Mouse (Mus musculus): ENCODE data around the gene Gm20388. TPM values are rescaled to one million over a fixed set of nuclear protein-coding genes. Genes with fewer than 3 reads are reported as not detected.

Gm20388 gene
- polyA plus RNA-seq, 1 experiment from 2014 or later = 7.4 TPM

- Histone ChIP-seq H3K27me3 (no peaks in the 10 kb centered on the region), H3K27ac (no peak overlapping the region), H3K9me3 (replicated peaks) (no peaks in the 10 kb centered on the region), H3K4me3 (replicated peaks) (no peak overlapping the region), H3K9ac (no peak overlapping the region), H3K4me1 (peaks cover 11% of the 10 kb centered on the region), H3K4me2 (no peak overlapping the region), H3K36me3 (no peaks in the 10 kb centered on the region)
- WGBS = 61% methylated on average over 6 of the region's 6 CpGs
- ATAC-seq (replicated peaks; ENCODE audit: low FRiP score) = no peak
Observed at GRCm38 (mm10) chr8:121847987-121848386, 1937.3 kb downstream of the Gm20388 start.

- 58% methylated on average over 10 of the region's 10 CpGs for WGBS
- Histone ChIP-seq H3K36me3 (no peaks in the 10 kb centered on the region), H3K4me1 (peaks cover 11% of the 10 kb centered on the region), H3K4me3 (replicated peaks) (no peak overlapping the region), H3K9ac (no peak overlapping the region), H3K9me3 (replicated peaks) (no peaks in the 10 kb centered on the region), H3K4me2 (no peak overlapping the region), H3K27ac (no peak overlapping the region), H3K27me3 (no peaks in the 10 kb centered on the region)
- no peak for ATAC-seq (replicated peaks; ENCODE audit: low FRiP score)
Observed at GRCm38 (mm10) chr8:121848495-121848894, 1937.9 kb downstream of the Gm20388 start.

- Histone ChIP-seq H3K36me3 (no peaks in the 10 kb centered on the region), H3K4me1 (peaks cover 11% of the 10 kb centered on the region), H3K4me3 (replicated peaks) (no peak overlapping the region), H3K9me3 (replicated peaks) (no peaks in the 10 kb centered on the region), H3K27me3 (no peaks in the 10 kb centered on the region), H3K4me2 (no peak overlapping the region), H3K9ac (no peak overlapping the region), H3K27ac (no peak overlapping the region)
- no peak for ATAC-seq (replicated peaks; ENCODE audit: low FRiP score)
- WGBS = 73% methylated on average over 9 of the region's 9 CpGs
Observed at GRCm38 (mm10) chr8:121849303-121849702, 1938.7 kb downstream of the Gm20388 start.

GRCm38 (mm10) chr8:121850018-121850417 is 1939.4 kb downstream of the Gm20388 start:
- Histone ChIP-seq H3K9me3 (replicated peaks) (no peaks in the 10 kb centered on the region), H3K9ac (no peak overlapping the region), H3K4me3 (replicated peaks) (no peak overlapping the region), H3K4me1 (peaks cover 11% of the 10 kb centered on the region), H3K36me3 (no peaks in the 10 kb centered on the region), H3K4me2 (no peak overlapping the region), H3K27ac (no peak overlapping the region), H3K27me3 (no peaks in the 10 kb centered on the region)
- ATAC-seq (replicated peaks; ENCODE audit: low FRiP score) = no peak
- WGBS = 14% methylated on average over 6 of the region's 6 CpGs

- no peak for ATAC-seq (replicated peaks; ENCODE audit: low FRiP score)
- Histone ChIP-seq H3K9me3 (replicated peaks) (no peaks in the 10 kb centered on the region), H3K27ac (no peak overlapping the region), H3K4me2 (peak overlapping the region; percentile 66), H3K4me3 (replicated peaks) (peak overlapping the region; percentile 32), H3K9ac (peak overlapping the region; percentile 50), H3K4me1 (peaks cover 11% of the 10 kb centered on the region), H3K36me3 (no peaks in the 10 kb centered on the region), H3K27me3 (no peaks in the 10 kb centered on the region)
- WGBS = 45% methylated on average over 12 of the region's 12 CpGs
Observed at GRCm38 (mm10) chr8:121850436-121850820, 1939.8 kb downstream of the Gm20388 start.

- Histone ChIP-seq H3K27ac (no peak overlapping the region), H3K4me3 (replicated peaks) (peak overlapping the region; percentile 32), H3K27me3 (no peaks in the 10 kb centered on the region), H3K36me3 (no peaks in the 10 kb centered on the region), H3K4me1 (peaks cover 11% of the 10 kb centered on the region), H3K9ac (peak overlapping the region; percentile 50), H3K9me3 (replicated peaks) (no peaks in the 10 kb centered on the region), H3K4me2 (peak overlapping the region; percentile 66)
- peak; percentile 87 for ATAC-seq (replicated peaks; ENCODE audit: low FRiP score)
- 4% methylated on average over 24 of the region's 24 CpGs for WGBS
Observed at GRCm38 (mm10) chr8:121850821-121851470, 1940.3 kb downstream of the Gm20388 start.

- Histone ChIP-seq H3K9ac (no peak overlapping the region), H3K27ac (no peak overlapping the region), H3K9me3 (replicated peaks) (no peaks in the 10 kb centered on the region), H3K4me1 (peaks cover 11% of the 10 kb centered on the region), H3K4me2 (no peak overlapping the region), H3K36me3 (no peaks in the 10 kb centered on the region), H3K4me3 (replicated peaks) (no peak overlapping the region), H3K27me3 (no peaks in the 10 kb centered on the region)
- ATAC-seq (replicated peaks; ENCODE audit: low FRiP score) = no peak
- WGBS = 74% methylated on average over 7 of the region's 7 CpGs
Observed at GRCm38 (mm10) chr8:121851716-121852115, 1941.1 kb downstream of the Gm20388 start.

- Histone ChIP-seq H3K4me1 (peaks cover 18% of the 10 kb centered on the region), H3K9ac (no peak overlapping the region), H3K4me2 (no peak overlapping the region), H3K4me3 (replicated peaks) (no peak overlapping the region), H3K27me3 (no peaks in the 10 kb centered on the region), H3K27ac (no peak overlapping the region), H3K9me3 (replicated peaks) (no peaks in the 10 kb centered on the region), H3K36me3 (no peaks in the 10 kb centered on the region)
- no peak for ATAC-seq (replicated peaks; ENCODE audit: low FRiP score)
- 51% methylated on average over 7 of the region's 7 CpGs for WGBS
Observed at GRCm38 (mm10) chr8:121852464-121852863, 1941.8 kb downstream of the Gm20388 start.

GRCm38 (mm10) chr8:121853586-121853985 is 1942.9 kb downstream of the Gm20388 start:
- H3K36me3 ChIP-seq = no peaks in the 10 kb centered on the region
- 97% methylated on average over 2 of the region's 2 CpGs for WGBS
- H3K9ac ChIP-seq = no peak overlapping the region
- H3K4me1 ChIP-seq = peaks cover 20% of the 10 kb centered on the region
- H3K27ac ChIP-seq = no peak overlapping the region
- H3K4me2 ChIP-seq = no peak overlapping the region
- no peak for ATAC-seq (replicated peaks; ENCODE audit: low FRiP score)
- H3K4me3 ChIP-seq (replicated peaks) = no peak overlapping the region
- H3K9me3 ChIP-seq (replicated peaks) = no peaks in the 10 kb centered on the region
- H3K27me3 ChIP-seq = no peaks in the 10 kb centered on the region

- WGBS = 75% methylated on average over 14 of the region's 14 CpGs
Observed at GRCm38 (mm10) chr8:121856071-121856746, 1945.6 kb downstream of the Gm20388 start.

GRCm38 (mm10) chr8:121857331-121857730 is 1946.7 kb downstream of the Gm20388 start:
- H3K9me3 ChIP-seq (replicated peaks) = no peaks in the 10 kb centered on the region
- H3K4me1 ChIP-seq = peaks cover 9% of the 10 kb centered on the region
- no peaks in the 10 kb centered on the region for H3K27me3 ChIP-seq
- no peak overlapping the region for H3K9ac ChIP-seq
- H3K36me3 ChIP-seq = no peaks in the 10 kb centered on the region
- H3K4me3 ChIP-seq (replicated peaks) = no peak overlapping the region
- ATAC-seq (replicated peaks; ENCODE audit: low FRiP score) = 0 out of 2 replicates have a peak, but pooled peaks have one; percentile 15
- H3K4me2 ChIP-seq = no peak overlapping the region
- no peak overlapping the region for H3K27ac ChIP-seq
- 51% methylated on average over 9 of the region's 9 CpGs for whole genome bisulfite sequencing

More at GRCm38 (mm10) chr8:121856071-121856746, 1945.6 kb downstream of the Gm20388 start:
- H3K4me2 ChIP-seq = no peak overlapping the region
- H3K27ac ChIP-seq = no peak overlapping the region
- H3K9me3 ChIP-seq (replicated peaks) = no peaks in the 10 kb centered on the region
- ATAC-seq (replicated peaks; ENCODE audit: low FRiP score) = no peak
- no peaks in the 10 kb centered on the region for H3K27me3 ChIP-seq
- H3K9ac ChIP-seq = no peak overlapping the region
- H3K4me1 ChIP-seq = peaks cover 10% of the 10 kb centered on the region
- no peak overlapping the region for H3K4me3 ChIP-seq (replicated peaks)
- no peaks in the 10 kb centered on the region for H3K36me3 ChIP-seq

- Histone ChIP-seq H3K9me3 (replicated peaks) (no peaks in the 10 kb centered on the region), H3K4me2 (no peak overlapping the region), H3K4me3 (replicated peaks) (no peak overlapping the region), H3K9ac (no peak overlapping the region), H3K27me3 (no peaks in the 10 kb centered on the region), H3K27ac (no peak overlapping the region), H3K36me3 (no peaks in the 10 kb centered on the region), H3K4me1 (peaks cover 9% of the 10 kb centered on the region)
- 68% methylated on average over 2 of the region's 2 CpGs for WGBS
- ATAC-seq (replicated peaks; ENCODE audit: low FRiP score) = no peak
Observed at GRCm38 (mm10) chr8:121857747-121858146, 1947.1 kb downstream of the Gm20388 start.
